Mouse (Mus musculus): ENCODE measurements around the gene Pank4.

Pank4 gene

GRCm38 (mm10) chr4:155012788-155013187 lies 48.9 kb downstream of the Pank4 start:
- DNase-seq (ENCODE audit: low spot score in 2 of 2) = peak; percentile 25 to 46

- no peak for DNase-seq (ENCODE audit: low spot score in 2 of 2)
Observed at GRCm38 (mm10) chr4:155014244-155014643, 50.3 kb downstream of the Pank4 start.

GRCm38 (mm10) chr4:155014791-155015190 lies 50.9 kb downstream of the Pank4 start:
- no peak for DNase-seq (ENCODE audit: low spot score in 2 of 2)

- no peak for DNase-seq (ENCODE audit: low spot score in 2 of 2)
Observed at GRCm38 (mm10) chr4:155015550-155015949, 51.6 kb downstream of the Pank4 start.

- no peak for DNase-seq (ENCODE audit: low spot score in 2 of 2)
Observed at GRCm38 (mm10) chr4:155016807-155017206, 52.9 kb downstream of the Pank4 start.

- DNase-seq (ENCODE audit: low spot score in 2 of 2) = no peak
Observed at GRCm38 (mm10) chr4:155017253-155017878, 53.4 kb downstream of the Pank4 start.

- no peak for DNase-seq (ENCODE audit: low spot score in 2 of 2)
Observed at GRCm38 (mm10) chr4:155018066-155018465, 54.1 kb downstream of the Pank4 start.

GRCm38 (mm10) chr4:155018601-155019335 lies 54.8 kb downstream of the Pank4 start:
- no peak for DNase-seq (ENCODE audit: low spot score in 2 of 2)

- DNase-seq (ENCODE audit: low spot score in 2 of 2) = no peak
Observed at GRCm38 (mm10) chr4:155019336-155019847, 55.5 kb downstream of the Pank4 start.

- DNase-seq (ENCODE audit: low spot score in 2 of 2) = no peak
Observed at GRCm38 (mm10) chr4:155020141-155020540, 56.2 kb downstream of the Pank4 start.

- no peak for DNase-seq (ENCODE audit: low spot score in 2 of 2)
Observed at GRCm38 (mm10) chr4:155020813-155021212, 56.9 kb downstream of the Pank4 start.

GRCm38 (mm10) chr4:155022228-155022855 lies 58.4 kb downstream of the Pank4 start:
- no peak for DNase-seq (ENCODE audit: low spot score in 2 of 2)

GRCm38 (mm10) chr4:155024170-155025010 lies 60.5 kb downstream of the Pank4 start:
- DNase-seq (ENCODE audit: low spot score in 2 of 2) = no peak
